Mouse (Mus musculus): Measurements from ENCODE around the gene Lpin3. TPM values are rescaled to one million over a fixed set of nuclear protein-coding genes. Genes with fewer than 3 reads are reported as not detected.

Gene Lpin3
- polyA plus RNA-seq, 1 experiment from 2014 or later: 0.22 TPM

DNA sequence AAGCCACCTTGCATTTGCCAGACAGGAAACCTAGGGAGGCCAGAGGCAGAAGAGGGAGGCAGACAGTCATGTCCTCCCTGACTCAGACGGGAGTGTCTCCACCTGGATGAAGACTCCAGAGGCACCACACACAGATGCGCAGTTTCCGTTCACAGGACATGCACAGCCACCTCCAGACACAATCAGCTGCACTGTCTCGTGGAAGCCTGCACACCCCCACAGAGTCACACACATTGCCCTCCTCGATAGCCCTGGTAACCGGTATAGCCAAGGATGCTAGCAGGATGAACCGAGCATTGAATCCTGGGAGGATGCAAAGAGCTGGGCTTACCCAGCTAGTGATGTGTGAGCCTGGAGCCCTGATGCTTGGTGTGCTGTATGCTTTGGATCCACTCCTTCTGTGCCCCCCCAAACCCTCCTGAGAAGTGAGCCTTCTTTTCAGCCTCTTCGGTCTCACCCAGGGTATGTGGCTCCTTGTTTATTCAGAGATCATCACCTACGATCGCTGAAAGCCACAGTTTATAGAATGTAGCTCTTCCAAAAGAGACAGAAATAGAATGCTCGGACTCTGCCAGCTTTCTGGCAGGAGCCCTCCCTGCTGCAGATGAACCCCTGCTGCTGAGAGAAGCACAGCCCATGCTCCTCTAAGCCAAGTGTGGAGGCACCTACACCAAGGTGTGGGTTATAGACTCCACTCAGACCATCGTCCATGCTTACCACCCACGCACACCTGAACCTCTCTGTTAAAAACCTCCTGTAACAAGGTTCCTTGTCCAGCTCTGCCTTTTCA, 35.5 kb downstream of the Lpin3 start:
- peaks cover 33% of the 10 kb centered on the region for H3K27me3 ChIP-seq (ENCODE audit: control insufficient read depth, insufficient read depth, low read length)
- no peaks in the 10 kb centered on the region for H3K9me3 ChIP-seq (ENCODE audit: control insufficient read depth, low read length)

GRCm38 (mm10) chr2:160916714-160917113, 36.2 kb downstream of the Lpin3 start:
- Histone ChIP-seq H3K4me1 (replicated peaks; ENCODE audit: control insufficient read depth, insufficient read depth, low read length) (peaks cover 2% of the 10 kb centered on the region), H3K27ac (ENCODE audit: low read depth, low read length) (no peak overlapping the region), H3K36me3 (ENCODE audit: control insufficient read depth, insufficient read depth, low read length) (no peaks in the 10 kb centered on the region), H3K4me3 (ENCODE audit: low read depth, low read length) (no peak overlapping the region), H3K9ac (ENCODE audit: low read depth, low read length) (no peak overlapping the region), H3K9me3 (ENCODE audit: control insufficient read depth, low read length) (no peaks in the 10 kb centered on the region), H3K27me3 (ENCODE audit: control insufficient read depth, insufficient read depth, low read length) (peaks cover 26% of the 10 kb centered on the region), H3K4me2 (replicated peaks; ENCODE audit: low read depth, low read length) (no peak overlapping the region)
- ATAC-seq (ENCODE audit: low FRiP score): no peak
- 72% methylated on average over 8 of the region's 8 CpGs for WGBS
- no peak for DNase-seq (ENCODE audit: low spot score)

More for the DNA sequence above, 35.5 kb downstream of the Lpin3 start:
- WGBS: 81% methylated on average over 13 of the region's 13 CpGs
- no peak overlapping the region for H3K9ac ChIP-seq (ENCODE audit: low read depth, low read length)
- H3K36me3 ChIP-seq (ENCODE audit: control insufficient read depth, insufficient read depth, low read length): no peaks in the 10 kb centered on the region
- H3K4me3 ChIP-seq (ENCODE audit: low read depth, low read length): no peak overlapping the region
- peaks cover 6% of the 10 kb centered on the region for H3K4me1 ChIP-seq (replicated peaks; ENCODE audit: control insufficient read depth, insufficient read depth, low read length)
- H3K4me2 ChIP-seq (replicated peaks; ENCODE audit: low read depth, low read length): no peak overlapping the region
- DNase-seq (ENCODE audit: low spot score) (no peak), ATAC-seq (ENCODE audit: low FRiP score) (no peak)
- no peak overlapping the region for H3K27ac ChIP-seq (ENCODE audit: low read depth, low read length)

- H3K9ac ChIP-seq (ENCODE audit: low read depth, low read length): no peak overlapping the region
- H3K9me3 ChIP-seq (ENCODE audit: control insufficient read depth, low read length): no peaks in the 10 kb centered on the region
- H3K4me1 ChIP-seq (replicated peaks; ENCODE audit: control insufficient read depth, insufficient read depth, low read length): no peaks in the 10 kb centered on the region
- ATAC-seq (ENCODE audit: low FRiP score) (no peak), DNase-seq (ENCODE audit: low spot score) (no peak)
- H3K4me2 ChIP-seq (replicated peaks; ENCODE audit: low read depth, low read length): no peak overlapping the region
- peaks cover 20% of the 10 kb centered on the region for H3K27me3 ChIP-seq (ENCODE audit: control insufficient read depth, insufficient read depth, low read length)
- 93% methylated on average over 3 of the region's 3 CpGs for WGBS
- no peak overlapping the region for H3K4me3 ChIP-seq (ENCODE audit: low read depth, low read length)
- H3K36me3 ChIP-seq (ENCODE audit: control insufficient read depth, insufficient read depth, low read length): no peaks in the 10 kb centered on the region
- H3K27ac ChIP-seq (ENCODE audit: low read depth, low read length): no peak overlapping the region
Measured at GRCm38 (mm10) chr2:160917313-160917712, 36.8 kb downstream of the Lpin3 start.

- Histone ChIP-seq H3K9ac (ENCODE audit: low read depth, low read length) (no peak overlapping the region), H3K4me3 (ENCODE audit: low read depth, low read length) (no peak overlapping the region), H3K4me1 (replicated peaks; ENCODE audit: control insufficient read depth, insufficient read depth, low read length) (no peaks in the 10 kb centered on the region), H3K27ac (ENCODE audit: low read depth, low read length) (no peak overlapping the region), H3K36me3 (ENCODE audit: control insufficient read depth, insufficient read depth, low read length) (no peaks in the 10 kb centered on the region), H3K27me3 (ENCODE audit: control insufficient read depth, insufficient read depth, low read length) (peaks cover 10% of the 10 kb centered on the region; the same call in 1 of the 2 replicates), H3K9me3 (ENCODE audit: control insufficient read depth, low read length) (no peaks in the 10 kb centered on the region), H3K4me2 (replicated peaks; ENCODE audit: low read depth, low read length) (no peak overlapping the region)
- WGBS: 51% methylated on average over 8 of the region's 8 CpGs
- DNase-seq (ENCODE audit: low spot score) (no peak), ATAC-seq (ENCODE audit: low FRiP score) (peak; percentile 64)
Measured at GRCm38 (mm10) chr2:160918154-160918929, 37.9 kb downstream of the Lpin3 start.

- H3K9ac ChIP-seq (ENCODE audit: low read depth, low read length): no peak overlapping the region
- H3K4me2 ChIP-seq (replicated peaks; ENCODE audit: low read depth, low read length): no peak overlapping the region
- 76% methylated on average over 2 of the region's 2 CpGs for WGBS
- ATAC-seq (ENCODE audit: low FRiP score) (no peak; the same call in 1 of the 2 replicates), DNase-seq (ENCODE audit: low spot score) (no peak)
- H3K9me3 ChIP-seq (ENCODE audit: control insufficient read depth, low read length): no peaks in the 10 kb centered on the region
- no peak overlapping the region for H3K27ac ChIP-seq (ENCODE audit: low read depth, low read length)
- H3K4me3 ChIP-seq (ENCODE audit: low read depth, low read length): no peak overlapping the region
- H3K27me3 ChIP-seq (ENCODE audit: control insufficient read depth, insufficient read depth, low read length): peaks cover 6% of the 10 kb centered on the region; the same call in 1 of the 2 replicates
- no peaks in the 10 kb centered on the region for H3K4me1 ChIP-seq (replicated peaks; ENCODE audit: control insufficient read depth, insufficient read depth, low read length)
- no peaks in the 10 kb centered on the region for H3K36me3 ChIP-seq (ENCODE audit: control insufficient read depth, insufficient read depth, low read length)
Measured at GRCm38 (mm10) chr2:160918930-160919215, 38.4 kb downstream of the Lpin3 start.

DNA sequence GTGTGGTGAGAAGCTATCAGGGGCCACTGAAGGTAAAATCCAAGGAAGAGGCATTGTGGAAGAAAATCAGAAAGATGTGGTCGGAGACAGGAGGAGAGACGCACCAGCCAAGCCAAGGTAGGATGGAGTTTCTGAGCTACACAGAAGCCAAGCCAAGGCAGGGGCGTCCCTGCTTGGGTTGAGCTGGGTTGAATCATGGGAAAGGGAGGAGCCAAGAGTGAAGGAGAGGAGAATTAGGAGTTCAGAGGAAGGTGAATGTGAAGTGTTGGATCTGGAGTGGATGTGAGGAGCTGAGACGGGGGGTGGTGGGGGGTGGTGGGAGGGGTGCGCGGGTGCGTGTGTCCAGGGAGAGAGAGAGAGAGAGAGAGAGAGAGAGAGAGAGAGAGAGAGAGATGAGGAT, 40.8 kb downstream of the Lpin3 start:
- WGBS: 70% methylated on average over 3 of the region's 7 CpGs
- H3K4me1 ChIP-seq (replicated peaks; ENCODE audit: control insufficient read depth, insufficient read depth, low read length): no peaks in the 10 kb centered on the region
- H3K27ac ChIP-seq (ENCODE audit: low read depth, low read length): no peak overlapping the region
- no peak overlapping the region for H3K4me2 ChIP-seq (replicated peaks; ENCODE audit: low read depth, low read length)
- no peaks in the 10 kb centered on the region for H3K9me3 ChIP-seq (ENCODE audit: control insufficient read depth, low read length)
- ATAC-seq (ENCODE audit: low FRiP score) (no peak), DNase-seq (ENCODE audit: low spot score) (no peak)
- H3K27me3 ChIP-seq (ENCODE audit: control insufficient read depth, insufficient read depth, low read length): no peaks in the 10 kb centered on the region
- H3K4me3 ChIP-seq (ENCODE audit: low read depth, low read length): no peak overlapping the region
- no peak overlapping the region for H3K9ac ChIP-seq (ENCODE audit: low read depth, low read length)
- no peaks in the 10 kb centered on the region for H3K36me3 ChIP-seq (ENCODE audit: control insufficient read depth, insufficient read depth, low read length)

DNA sequence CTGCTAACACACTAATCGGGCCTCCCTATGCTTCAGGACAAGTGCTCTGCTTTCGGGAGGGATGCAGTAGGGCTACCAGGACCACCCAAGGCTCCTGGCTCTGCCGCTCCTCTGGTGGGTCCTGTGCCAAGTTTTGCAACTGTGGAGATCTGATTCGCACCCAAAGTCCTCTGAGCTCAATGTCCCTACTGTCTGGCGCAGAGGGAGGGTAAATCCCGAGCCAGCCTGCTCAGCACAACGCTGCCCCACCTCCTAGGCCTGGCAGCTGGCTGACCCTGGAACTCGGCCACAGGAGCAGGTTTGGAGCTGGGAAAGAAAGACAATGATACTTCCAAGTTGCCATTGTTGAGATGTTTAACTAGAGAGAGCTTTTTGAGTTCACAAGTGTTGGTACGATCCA, 44.7 kb downstream of the Lpin3 start:
- H3K9ac ChIP-seq (ENCODE audit: low read depth, low read length): no peak overlapping the region
- no peaks in the 10 kb centered on the region for H3K27me3 ChIP-seq (ENCODE audit: control insufficient read depth, insufficient read depth, low read length)
- no peaks in the 10 kb centered on the region for H3K36me3 ChIP-seq (ENCODE audit: control insufficient read depth, insufficient read depth, low read length)
- H3K4me1 ChIP-seq (replicated peaks; ENCODE audit: control insufficient read depth, insufficient read depth, low read length): no peaks in the 10 kb centered on the region
- WGBS: 80% methylated on average over 9 of the region's 9 CpGs
- no peak overlapping the region for H3K27ac ChIP-seq (ENCODE audit: low read depth, low read length)
- ATAC-seq (ENCODE audit: low FRiP score) (no peak), DNase-seq (ENCODE audit: low spot score) (no peak)
- H3K4me2 ChIP-seq (replicated peaks; ENCODE audit: low read depth, low read length): no peak overlapping the region
- H3K4me3 ChIP-seq (ENCODE audit: low read depth, low read length): no peak overlapping the region
- H3K9me3 ChIP-seq (ENCODE audit: control insufficient read depth, low read length): no peaks in the 10 kb centered on the region

GRCm38 (mm10) chr2:160931378-160931777, 50.9 kb downstream of the Lpin3 start:
- DNase-seq (ENCODE audit: low spot score) (no peak), ATAC-seq (ENCODE audit: low FRiP score) (no peak)
- H3K9ac ChIP-seq (ENCODE audit: low read depth, low read length): no peak overlapping the region
- no peaks in the 10 kb centered on the region for H3K27me3 ChIP-seq (ENCODE audit: control insufficient read depth, insufficient read depth, low read length)
- no peaks in the 10 kb centered on the region for H3K36me3 ChIP-seq (ENCODE audit: control insufficient read depth, insufficient read depth, low read length)
- H3K9me3 ChIP-seq (ENCODE audit: control insufficient read depth, low read length): no peaks in the 10 kb centered on the region
- no peaks in the 10 kb centered on the region for H3K4me1 ChIP-seq (replicated peaks; ENCODE audit: control insufficient read depth, insufficient read depth, low read length)
- no peak overlapping the region for H3K27ac ChIP-seq (ENCODE audit: low read depth, low read length)
- 96% methylated on average over 5 of the region's 5 CpGs for WGBS
- H3K4me3 ChIP-seq (ENCODE audit: low read depth, low read length): no peak overlapping the region
- no peak overlapping the region for H3K4me2 ChIP-seq (replicated peaks; ENCODE audit: low read depth, low read length)

GRCm38 (mm10) chr2:160932325-160932724, 51.9 kb downstream of the Lpin3 start:
- Histone ChIP-seq H3K9me3 (ENCODE audit: control insufficient read depth, low read length) (no peaks in the 10 kb centered on the region), H3K36me3 (ENCODE audit: control insufficient read depth, insufficient read depth, low read length) (no peaks in the 10 kb centered on the region), H3K4me2 (replicated peaks; ENCODE audit: low read depth, low read length) (no peak overlapping the region), H3K4me3 (ENCODE audit: low read depth, low read length) (no peak overlapping the region), H3K27me3 (ENCODE audit: control insufficient read depth, insufficient read depth, low read length) (no peaks in the 10 kb centered on the region), H3K27ac (ENCODE audit: low read depth, low read length) (no peak overlapping the region), H3K9ac (ENCODE audit: low read depth, low read length) (no peak overlapping the region), H3K4me1 (replicated peaks; ENCODE audit: control insufficient read depth, insufficient read depth, low read length) (no peaks in the 10 kb centered on the region)
- WGBS: 65% methylated on average over 8 of the region's 8 CpGs
- ATAC-seq (ENCODE audit: low FRiP score) (no peak), DNase-seq (ENCODE audit: low spot score) (no peak)

Data from hindbrain, embryonic 11.5 days (tissue).